Mouse (Mus musculus) liver, adult 2 months (tissue): ENCODE results near the gene Sap30.

ENCODE experiments used
- CTCF ChIP-seq: fragments of 200-500 bp; IDR thresholded peaks from 2 replicates; pipeline ENCODE4 v1.5.1; 2011; ENCODE audit warnings: low read depth, low read length, control low read depth
- POLR2A ChIP-seq: fragments of 200-500 bp; IDR thresholded peaks from 2 replicates; pipeline ENCODE4 v1.6.1; 2011; ENCODE audit warnings: low read length, control low read depth; ENCODE audit not compliant: insufficient read depth; ENCODE audit errors: extremely low read depth

- TF ChIP-seq POLR2A (no peak), CTCF (no peak)
These were observed 24.8 kb downstream of the Sap30 start for GRCm38 (mm10) chr8:57462839-57463238.
